Mouse (Mus musculus) heart, embryonic 10.5 days (tissue): ENCODE results near the gene Mboat2. TPM values are rescaled to one million over a fixed set of nuclear protein-coding genes. Genes with fewer than 3 reads are reported as not detected.
A peak's percentile ranks its signal among the peaks of the same experiment; 100 is the strongest.

Experiments
- DNase-seq: peaks from one replicate; pipeline ENCODE4 v3.0.0-alpha.2; 2017; ENCODE audit warnings: low spot score
- H3K27ac ChIP-seq: fragments of 300-500 bp; sonication (generic); 2 replicates; pipeline ENCODE4 v1.5.1; 2016; ENCODE audit warnings: mild to moderate bottlenecking
- H3K27me3 ChIP-seq: fragments of 300-500 bp; sonication (generic); 2 replicates; pipeline ENCODE4 v1.6.1; 2016; ENCODE audit warnings: mild to moderate bottlenecking; ENCODE audit not compliant: poor library complexity, insufficient read depth, severe bottlenecking
- H3K36me3 ChIP-seq: fragments of 300-500 bp; sonication (generic); 2 replicates; pipeline ENCODE4 v1.6.1; 2016; ENCODE audit warnings: mild to moderate bottlenecking, moderate library complexity
- H3K4me1 ChIP-seq: fragments of 300-500 bp; sonication (generic); 2 replicates; pipeline ENCODE4 v1.6.1; 2016; ENCODE audit warnings: mild to moderate bottlenecking
- H3K4me3 ChIP-seq: fragments of 300-500 bp; sonication (generic); 2 replicates; pipeline ENCODE4 v1.5.1; 2016; ENCODE audit warnings: mild to moderate bottlenecking, moderate library complexity
- H3K9me3 ChIP-seq: fragments of 300-500 bp; sonication (generic); 2 replicates; pipeline ENCODE4 v1.6.1; 2016; ENCODE audit warnings: mild to moderate bottlenecking, moderate library complexity
- WGBS: fragments of 180-500 bp; shearing (Covaris S2); methylation state at CpG from one replicate; pipeline ENCODE4 v1.1.7; 2016; 5-methylcytosine and 5-hydroxymethylcytosine counted together
- polyA plus RNA-seq: library from polyadenylated mRNA; unstranded; fragments of >200 nt; fragmentation: Nextera tagmentation; extraction: Ambion mirVana; gene quantifications from 2 replicates; pipeline ENCODE4 v1.2.1, GENCODE M21; 2016

The Mboat2 gene
- polyA plus RNA-seq, 1 experiment from 2014 or later = 37.0 TPM

DNA sequence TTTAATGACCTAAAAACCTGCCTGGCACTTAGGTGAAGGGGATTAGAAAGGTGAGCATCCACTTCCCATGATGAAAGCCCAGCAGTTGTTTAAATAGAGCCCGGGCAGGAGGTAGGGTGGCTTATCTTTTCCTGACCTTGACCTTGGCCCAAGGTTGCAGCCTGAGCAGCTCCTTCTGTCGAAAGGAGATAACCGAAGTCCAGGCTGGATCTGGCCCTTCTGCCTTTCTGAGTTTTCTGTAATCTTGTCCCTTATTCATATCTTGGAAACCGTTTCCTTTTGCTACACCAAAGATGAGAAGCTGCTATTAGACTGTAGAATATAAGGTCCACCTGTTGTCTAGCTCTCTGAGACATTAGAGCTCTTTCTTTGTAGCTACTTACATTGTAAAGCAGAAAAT, 61.9 kb downstream of the Mboat2 start:
- Histone ChIP-seq H3K9me3 (no peaks in the 10 kb centered on the region), H3K4me1 (peaks cover 36% of the 10 kb centered on the region), H3K36me3 (peaks cover 17% of the 10 kb centered on the region), H3K27ac (peak overlapping the region; percentile 63), H3K27me3 (no peaks in the 10 kb centered on the region), H3K4me3 (no peak overlapping the region)
- peak; percentile 92 for DNase-seq
- 23% methylated on average over 4 of the region's 4 CpGs for WGBS

DNA sequence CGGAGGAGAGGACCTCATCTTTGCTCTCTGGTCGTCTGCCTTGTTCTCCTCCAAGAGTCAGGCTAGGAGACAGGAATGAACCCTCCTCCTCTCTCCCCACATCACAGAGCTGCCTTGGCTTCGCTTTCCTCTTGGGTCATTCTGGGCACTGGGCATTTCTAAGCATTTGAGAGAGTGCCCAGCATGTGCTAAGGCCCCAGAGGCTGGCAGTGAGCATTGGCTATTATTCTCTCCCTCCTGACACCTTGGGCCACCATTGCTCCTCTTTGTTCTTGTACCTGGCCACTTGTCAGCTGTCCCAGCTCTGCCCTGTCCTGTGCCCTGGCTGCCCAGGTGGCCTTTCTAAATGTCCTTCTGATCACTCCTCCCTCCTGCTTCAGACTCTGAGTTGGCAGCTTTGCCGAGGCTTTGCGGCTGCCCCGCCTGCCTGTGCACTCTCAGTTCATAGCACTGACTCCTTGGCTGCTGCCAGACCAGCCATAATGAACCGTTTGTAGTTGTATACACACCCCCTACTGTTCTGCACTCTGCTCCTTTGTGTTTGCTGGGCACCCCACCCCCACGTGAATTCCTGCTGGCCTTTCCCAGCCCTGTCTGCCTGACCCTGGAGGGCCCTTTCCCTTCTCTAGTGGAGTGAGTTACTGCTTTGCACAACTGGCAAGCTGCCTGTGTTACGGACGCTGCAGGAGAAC, 63.2 kb downstream of the Mboat2 start:
- no peak for DNase-seq
- WGBS = 46% methylated on average over 10 of the region's 10 CpGs
- no peaks in the 10 kb centered on the region for H3K9me3 ChIP-seq
- H3K36me3 ChIP-seq = peaks cover 12% of the 10 kb centered on the region; the same call in 1 of the 2 replicates
- no peaks in the 10 kb centered on the region for H3K27me3 ChIP-seq
- H3K27ac ChIP-seq = peak overlapping the region; percentile 81
- no peak overlapping the region for H3K4me3 ChIP-seq
- H3K4me1 ChIP-seq = peaks cover 35% of the 10 kb centered on the region

DNA sequence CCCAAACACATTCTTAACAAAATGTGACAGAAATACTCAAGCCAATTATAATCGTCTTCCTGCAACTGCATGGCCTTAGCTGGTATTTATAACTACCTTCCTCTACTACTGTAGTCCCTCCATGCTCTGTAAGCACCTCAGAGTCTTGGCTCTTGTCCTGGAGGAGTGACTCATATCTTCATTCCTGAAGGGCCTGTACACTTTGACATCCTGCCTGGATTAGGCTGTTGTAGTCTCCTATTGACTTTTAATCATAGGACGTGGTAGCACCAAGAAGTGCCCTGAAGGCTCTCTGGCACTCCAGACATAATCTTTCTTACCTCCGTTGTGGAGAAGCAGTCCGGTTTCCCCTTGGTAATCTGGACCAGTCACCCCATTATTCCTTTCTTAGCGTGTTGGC, 64.7 kb downstream of the Mboat2 start:
- 79% methylated on average over 5 of the region's 5 CpGs for WGBS
- Histone ChIP-seq H3K27ac (no peak overlapping the region), H3K4me3 (no peak overlapping the region), H3K9me3 (no peaks in the 10 kb centered on the region), H3K27me3 (no peaks in the 10 kb centered on the region), H3K4me1 (peaks cover 26% of the 10 kb centered on the region), H3K36me3 (peaks cover 21% of the 10 kb centered on the region; the same call in 1 of the 2 replicates)
- DNase-seq = no peak

- WGBS = 80% methylated on average over 4 of the region's 4 CpGs
- H3K27ac ChIP-seq = no peak overlapping the region
- H3K27me3 ChIP-seq = no peaks in the 10 kb centered on the region
- peaks cover 22% of the 10 kb centered on the region for H3K4me1 ChIP-seq
- no peaks in the 10 kb centered on the region for H3K9me3 ChIP-seq
- DNase-seq = no peak
- peaks cover 25% of the 10 kb centered on the region for H3K36me3 ChIP-seq
- no peak overlapping the region for H3K4me3 ChIP-seq
Measured at GRCm38 (mm10) chr12:24897354-24897753, 66.7 kb downstream of the Mboat2 start.

DNA sequence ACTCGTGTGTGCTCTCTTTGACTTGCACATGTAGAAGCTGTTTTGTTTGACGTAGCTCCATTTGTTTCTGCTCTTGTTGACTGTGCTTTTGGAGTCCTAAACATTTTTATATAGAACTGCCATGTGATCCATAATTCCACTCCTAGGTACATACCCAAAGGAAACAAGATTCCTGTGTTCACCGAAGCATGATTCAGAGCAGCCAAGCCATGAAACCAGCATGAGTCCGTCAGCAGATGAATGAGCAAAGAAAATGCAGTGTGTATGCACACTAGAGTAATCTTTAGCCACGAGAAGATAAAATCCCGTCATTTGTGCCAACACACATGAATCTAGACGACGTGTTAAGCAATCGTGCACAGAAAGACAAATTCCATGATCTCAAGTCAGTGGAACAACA, 67.5 kb downstream of the Mboat2 start:
- WGBS = 86% methylated on average over 9 of the region's 9 CpGs
- Histone ChIP-seq H3K9me3 (no peaks in the 10 kb centered on the region), H3K27ac (no peak overlapping the region), H3K27me3 (no peaks in the 10 kb centered on the region), H3K4me3 (no peak overlapping the region), H3K4me1 (peaks cover 16% of the 10 kb centered on the region), H3K36me3 (peaks cover 31% of the 10 kb centered on the region)
- no peak for DNase-seq

GRCm38 (mm10) chr12:24899636-24900035, 69.0 kb downstream of the Mboat2 start:
- Histone ChIP-seq H3K27me3 (no peaks in the 10 kb centered on the region), H3K9me3 (no peaks in the 10 kb centered on the region), H3K27ac (no peak overlapping the region), H3K4me3 (no peak overlapping the region), H3K36me3 (peaks cover 34% of the 10 kb centered on the region), H3K4me1 (peaks cover 2% of the 10 kb centered on the region)
- 90% methylated on average over 10 of the region's 10 CpGs for WGBS
- no peak for DNase-seq

DNA sequence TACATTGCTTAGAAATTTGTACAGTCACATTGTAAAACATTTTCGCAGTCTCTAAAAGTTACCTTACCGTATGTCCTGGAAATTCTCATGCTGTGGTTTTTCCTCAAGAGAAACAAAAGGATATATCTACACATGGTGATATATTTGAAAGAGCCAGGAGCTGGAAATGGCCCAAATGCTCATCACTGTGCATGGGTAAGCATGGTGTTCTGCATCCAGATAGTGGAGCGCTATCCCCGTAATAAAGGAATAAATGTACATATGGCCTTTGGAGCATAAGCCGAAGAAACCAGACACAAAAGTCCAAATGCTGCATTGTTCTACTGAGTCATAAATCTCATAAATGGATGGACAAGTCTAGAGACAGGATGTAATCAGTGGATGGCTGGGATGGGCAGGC, 72.1 kb downstream of the Mboat2 start:
- Histone ChIP-seq H3K27me3 (no peaks in the 10 kb centered on the region), H3K36me3 (peaks cover 30% of the 10 kb centered on the region), H3K4me1 (0 out of 2 replicates have a peak, but pooled peaks cover 5% of the 10 kb centered on the region), H3K9me3 (no peaks in the 10 kb centered on the region), H3K27ac (no peak overlapping the region), H3K4me3 (no peak overlapping the region)
- 96% methylated on average over 5 of the region's 5 CpGs for WGBS
- no peak for DNase-seq

DNA sequence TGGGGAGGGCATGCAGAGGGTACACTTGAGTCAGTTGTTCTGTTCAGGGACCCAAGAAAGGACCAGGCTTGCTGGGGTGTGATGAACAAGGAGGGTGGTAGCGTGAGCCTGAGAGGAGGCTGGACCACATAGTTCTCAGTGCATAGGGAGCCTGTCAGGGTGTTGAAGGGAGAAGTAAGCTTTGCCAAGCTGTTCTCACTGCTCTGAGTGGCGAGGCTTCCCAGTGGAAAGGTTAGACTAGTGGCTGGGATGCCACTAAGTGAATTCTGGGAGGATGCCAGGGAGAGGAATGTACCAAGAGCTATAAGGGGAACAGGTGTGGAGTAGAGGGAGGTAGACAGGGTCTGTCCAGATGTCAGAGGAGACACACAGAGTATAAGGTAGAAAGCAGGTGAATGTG, 77.2 kb downstream of the Mboat2 start:
- no peaks in the 10 kb centered on the region for H3K27me3 ChIP-seq
- H3K4me1 ChIP-seq = peaks cover 23% of the 10 kb centered on the region
- WGBS = 90% methylated on average over 2 of the region's 2 CpGs
- H3K27ac ChIP-seq = no peak overlapping the region
- no peak for DNase-seq
- no peaks in the 10 kb centered on the region for H3K9me3 ChIP-seq
- no peak overlapping the region for H3K4me3 ChIP-seq
- peaks cover 13% of the 10 kb centered on the region; the same call in 1 of the 2 replicates for H3K36me3 ChIP-seq

DNA sequence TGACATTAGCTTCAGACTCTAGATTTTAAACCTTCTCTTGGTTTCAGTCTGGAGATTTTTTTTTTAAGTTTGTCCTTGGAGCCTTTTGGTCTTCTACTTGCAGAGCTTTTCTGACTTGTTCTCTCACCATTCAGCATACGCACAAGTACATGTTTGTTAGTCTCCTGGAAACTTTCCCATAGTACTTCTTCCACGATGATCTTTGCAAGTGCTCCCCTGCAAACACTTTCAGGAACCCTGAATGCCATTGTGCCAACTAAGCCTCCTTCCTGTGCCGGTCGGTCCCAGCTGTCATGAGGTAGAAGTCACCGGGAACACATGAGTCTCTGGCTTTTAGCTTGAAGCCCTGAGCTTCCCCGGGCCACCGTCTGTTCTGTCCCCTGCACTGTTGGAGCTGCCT, 79.0 kb downstream of the Mboat2 start:
- DNase-seq = no peak
- H3K4me3 ChIP-seq = no peak overlapping the region
- H3K27ac ChIP-seq = peak overlapping the region; percentile 44; the same call in 1 of the 2 replicates
- no peaks in the 10 kb centered on the region for H3K9me3 ChIP-seq
- no peaks in the 10 kb centered on the region for H3K27me3 ChIP-seq
- WGBS = 86% methylated on average over 7 of the region's 7 CpGs
- peaks cover 7% of the 10 kb centered on the region; the same call in 1 of the 2 replicates for H3K36me3 ChIP-seq
- H3K4me1 ChIP-seq = peaks cover 31% of the 10 kb centered on the region

- no peaks in the 10 kb centered on the region for H3K27me3 ChIP-seq
- no peaks in the 10 kb centered on the region for H3K9me3 ChIP-seq
- H3K27ac ChIP-seq = peak overlapping the region; percentile 83
- peaks cover 15% of the 10 kb centered on the region for H3K36me3 ChIP-seq
- WGBS = 46% methylated on average over 6 of the region's 6 CpGs
- 0 out of 2 replicates have a peak overlapping the region, but pooled peaks have one; percentile 12 for H3K4me3 ChIP-seq
- peaks cover 26% of the 10 kb centered on the region for H3K4me1 ChIP-seq
- DNase-seq = no peak
Measured at GRCm38 (mm10) chr12:24912174-24912573, 81.5 kb downstream of the Mboat2 start.

GRCm38 (mm10) chr12:24912876-24913275, 82.2 kb downstream of the Mboat2 start:
- peak overlapping the region; percentile 83 for H3K27ac ChIP-seq
- H3K4me3 ChIP-seq = no peak overlapping the region
- peaks cover 26% of the 10 kb centered on the region for H3K4me1 ChIP-seq
- DNase-seq = no peak
- H3K9me3 ChIP-seq = no peaks in the 10 kb centered on the region
- peaks cover 20% of the 10 kb centered on the region for H3K36me3 ChIP-seq
- no peaks in the 10 kb centered on the region for H3K27me3 ChIP-seq
- WGBS = 80% methylated on average over 1 of the region's 1 CpGs

DNA sequence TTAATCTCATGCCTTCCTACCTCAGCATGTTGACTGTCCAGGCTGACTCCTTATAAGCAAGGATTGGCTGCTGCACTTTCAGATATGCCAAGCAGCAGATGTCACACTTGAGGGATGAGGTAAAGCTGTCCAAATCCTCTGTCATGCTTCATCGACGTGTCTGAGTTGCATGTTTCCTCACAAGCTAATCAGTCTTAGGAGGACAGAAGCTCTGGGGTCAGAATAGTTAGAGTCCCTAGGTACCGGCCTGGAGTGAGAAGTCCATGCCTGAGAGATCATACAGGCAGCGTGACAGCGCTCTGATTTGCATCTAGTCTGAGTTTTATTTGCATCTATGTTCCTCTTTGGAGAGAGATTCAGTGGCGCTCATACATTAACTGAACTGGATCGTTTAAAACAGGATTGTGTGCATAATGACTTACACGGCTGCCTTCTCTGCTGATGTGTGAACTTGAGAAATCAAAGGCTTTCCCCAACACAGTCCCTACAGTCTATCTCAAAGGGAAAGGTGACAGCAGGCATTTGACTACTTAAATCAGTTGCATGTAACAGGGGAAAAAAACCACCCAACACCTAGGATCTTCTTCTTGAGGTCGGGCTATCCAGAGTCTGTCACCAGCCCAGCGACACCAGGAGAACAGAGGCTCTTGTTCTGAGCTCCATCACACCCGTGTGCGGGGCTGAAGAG, 88.0 kb downstream of the Mboat2 start:
- WGBS = 79% methylated on average over 12 of the region's 12 CpGs
- Histone ChIP-seq H3K27me3 (no peaks in the 10 kb centered on the region), H3K4me1 (peaks cover 6% of the 10 kb centered on the region; the same call in 1 of the 2 replicates), H3K4me3 (no peak overlapping the region), H3K36me3 (peaks cover 16% of the 10 kb centered on the region), H3K27ac (no peak overlapping the region), H3K9me3 (no peaks in the 10 kb centered on the region)
- no peak for DNase-seq

DNA sequence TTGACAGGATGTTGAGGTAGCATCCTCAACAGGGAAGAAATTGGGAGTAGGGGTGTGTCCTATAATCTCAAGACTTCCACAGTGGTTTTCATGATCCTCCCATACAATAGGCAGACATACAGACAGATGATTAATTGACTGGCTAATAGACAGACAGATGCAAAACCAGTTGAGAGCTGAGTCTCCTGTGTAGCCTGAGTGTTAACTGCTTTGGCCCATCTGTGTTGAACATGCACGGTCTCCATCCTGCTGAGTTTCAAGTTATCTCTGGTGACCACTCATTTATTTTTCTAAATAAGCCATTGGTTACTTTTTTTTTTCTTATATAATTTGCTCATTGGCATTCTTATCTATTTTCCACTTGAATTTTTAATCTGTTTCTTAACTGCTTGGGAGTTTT, 90.2 kb downstream of the Mboat2 start:
- DNase-seq = no peak
- no peak overlapping the region for H3K27ac ChIP-seq
- no peaks in the 10 kb centered on the region for H3K27me3 ChIP-seq
- 89% methylated on average over 1 of the region's 1 CpGs for WGBS
- H3K4me3 ChIP-seq = no peak overlapping the region
- H3K4me1 ChIP-seq = peaks cover 21% of the 10 kb centered on the region
- no peaks in the 10 kb centered on the region for H3K9me3 ChIP-seq
- H3K36me3 ChIP-seq = peaks cover 16% of the 10 kb centered on the region
